ENCODE assay signal across 9 mouse cellular contexts in genomic region chr5:35884262-35884661, GRCm38 (mm10). TPM values are rescaled to one million over a fixed set of nuclear protein-coding genes. Genes with fewer than 3 reads are reported as not detected.
DNase-seq lines count a peak whose midpoint lies in the region; ATAC-seq lines count a peak whose summit lies in the region.
"Had no signal": no experiment of that assay in that cellular context is flagged by ENCODE, and none has a peak within 500 bp of the region (broad histone marks: within the 10 kb centered on the region; RNA-seq: fewer than 3 reads in every experiment).

No protein-coding gene starts in this region.

- intact Hi-C loops in gastrocnemius, postnatal 14 days (cut with DNase I; ENCODE audit: low total_unique reads) = no loop called here

- ATAC-seq in hindbrain, embryonic 11.5 days (ENCODE audit: low FRiP score) = peak; percentile 22; the same call in 1 of the 2 replicates
- ATAC-seq in hindbrain, embryonic 14.5 days (ENCODE audit: low FRiP score) = no peak

- H3K36me3 ChIP-seq in hindbrain, embryonic 11.5 days (ENCODE audit: control insufficient read depth, insufficient read depth, low read length) = no peaks in the 10 kb centered on the region
- H3K36me3 ChIP-seq in hindbrain, embryonic 14.5 days (replicated peaks; ENCODE audit: control insufficient read depth, insufficient read depth) = no peaks in the 10 kb centered on the region
- H3K36me3 ChIP-seq: embryonic facial prominence, embryonic 13.5 days had no signal

- H3K9me3 ChIP-seq in hindbrain, embryonic 11.5 days (ENCODE audit: control insufficient read depth, low read length) = no peaks in the 10 kb centered on the region
- no peaks in the 10 kb centered on the region for H3K9me3 ChIP-seq in hindbrain, embryonic 14.5 days (ENCODE audit: control insufficient read depth, low read length)
- H3K9me3 ChIP-seq: embryonic facial prominence, embryonic 13.5 days had no signal

- no peak overlapping the region for H3K4me2 ChIP-seq in hindbrain, embryonic 11.5 days (replicated peaks; ENCODE audit: low read depth, low read length)
- no peak overlapping the region for H3K4me2 ChIP-seq in hindbrain, embryonic 14.5 days (replicated peaks)
- H3K4me2 ChIP-seq: embryonic facial prominence, embryonic 13.5 days had no signal

- WGBS in hindbrain, embryonic 11.5 days = 46% methylated on average over 11 of the region's 11 CpGs
- WGBS in hindbrain, embryonic 14.5 days = 38% methylated on average over 11 of the region's 11 CpGs

- no peaks in the 10 kb centered on the region for H3K4me1 ChIP-seq in hindbrain, embryonic 11.5 days (replicated peaks; ENCODE audit: control insufficient read depth, insufficient read depth, low read length)
- H3K4me1 ChIP-seq in hindbrain, embryonic 14.5 days (replicated peaks; ENCODE audit: control insufficient read depth, insufficient read depth, low read length) = peaks cover 7% of the 10 kb centered on the region; the same call in 1 of the 2 replicates

- H3K27me3 ChIP-seq in hindbrain, embryonic 11.5 days (ENCODE audit: control insufficient read depth, insufficient read depth, low read length) = no peaks in the 10 kb centered on the region
- H3K27me3 ChIP-seq in hindbrain, embryonic 14.5 days (ENCODE audit: control insufficient read depth, insufficient read depth, low read length) = no peaks in the 10 kb centered on the region
- H3K27me3 ChIP-seq: embryonic facial prominence, embryonic 13.5 days had no signal

- no peak overlapping the region for H3K27ac ChIP-seq in hindbrain, embryonic 11.5 days (ENCODE audit: low read depth, low read length)
- no peak overlapping the region for H3K27ac ChIP-seq in hindbrain, embryonic 14.5 days
- H3K27ac ChIP-seq: embryonic facial prominence, embryonic 13.5 days had no signal

- DNase-seq in hindbrain, embryonic 11.5 days (ENCODE audit: low spot score) = peak; percentile 80
- no peak for DNase-seq in hindbrain, embryonic 14.5 days (ENCODE audit: low spot score)
- DNase-seq in CD4-positive, CD25-positive, alpha-beta regulatory T cell, adult 2 months (ENCODE audit: low read depth, low spot score) = peak; percentile 48
- peak; percentile 77 for DNase-seq in adrenal gland, postnatal 14 days
- peak; percentile 36 for DNase-seq in gastrocnemius, postnatal 14 days
- DNase-seq in lung, postnatal 14 days = peak; percentile 65
- DNase-seq in thymus, postnatal 14 days = peak; percentile 46
- DNase-seq in ovary, postnatal 36 days (ENCODE audit: low spot score) = no peak

- no peak overlapping the region for H3K4me3 ChIP-seq in hindbrain, embryonic 11.5 days (ENCODE audit: low read depth, low read length)
- no peak overlapping the region for H3K4me3 ChIP-seq in hindbrain, embryonic 14.5 days (replicated peaks; ENCODE audit: low read length)
- H3K4me3 ChIP-seq: embryonic facial prominence, embryonic 13.5 days had no signal

- no peak overlapping the region for H3K9ac ChIP-seq in hindbrain, embryonic 11.5 days (ENCODE audit: low read depth, low read length)
- no peak overlapping the region for H3K9ac ChIP-seq in hindbrain, embryonic 14.5 days
- H3K9ac ChIP-seq: embryonic facial prominence, embryonic 13.5 days had no signal

RNA-seq across cellular contexts. Expression of gene Afap1, which starts 8.9 kb away (rescaled TPM):
- polyA plus RNA-seq in hindbrain, embryonic 11.5 days (2014; fragmentation: Nextera tagmentation; extraction: Ambion mirVana) = 55.7 and 58.2 TPM in 2 replicates
- 70.8 and 72.3 TPM in 2 replicates for polyA plus RNA-seq in hindbrain, embryonic 14.5 days (2014; fragmentation: Nextera tagmentation; extraction: Ambion mirVana)
- total RNA-seq in adrenal gland, postnatal 14 days (2021) = 20.8 and 24.9 TPM in 2 replicates
- total RNA-seq in gastrocnemius, postnatal 14 days (2021) = 10 to 100 TPM; 11.0 to 14.5 TPM

Comparison
In these comparisons a context has a peak if more than half of its experiments do, and no peak if none do; other contexts are left out.
1. DNase-seq: peak in hindbrain, embryonic 11.5 days (single experiment), CD4-positive, CD25-positive, alpha-beta regulatory T cell, adult 2 months (single experiment), adrenal gland, postnatal 14 days (single experiment), gastrocnemius, postnatal 14 days (single experiment), lung, postnatal 14 days (single experiment) and thymus, postnatal 14 days (single experiment); none in hindbrain, embryonic 14.5 days (single experiment) and ovary, postnatal 36 days (single experiment).